Mouse (Mus musculus) liver, embryonic 14.5 days (tissue): ENCODE measurements around the gene Sh3tc1. TPM values are rescaled to one million over a fixed set of nuclear protein-coding genes. Genes with fewer than 3 reads are reported as not detected.

Experiments used
- ATAC-seq: fragments of 200-750 bp; cut with Nextera tagmentation; 2 replicates; pipeline ENCODE4 v1.8.0; 2017; ENCODE audit warnings: moderate number of reproducible peaks, mild to moderate bottlenecking, moderate library complexity; ENCODE audit not compliant: insufficient read depth
- DNase-seq, 3 experiments: peaks; one replicate each; pipeline ENCODE4 v3.0.0-alpha.2; 2012 to 2013; ENCODE audit warnings: low read depth in 3 of 3, low spot score in 3 of 3
- H3K27ac ChIP-seq: fragments of 300-500 bp; sonication (generic); 2 replicates; pipeline ENCODE4 v1.5.1; 2014; ENCODE audit warnings: moderate library complexity, mild to moderate bottlenecking, control low read depth, inconsistent platforms
- H3K27me3 ChIP-seq: fragments of 300-500 bp; sonication (generic); 2 replicates; pipeline ENCODE4 v1.6.1; 2014; ENCODE audit warnings: mild to moderate bottlenecking, low read length, moderate library complexity; ENCODE audit not compliant: control insufficient read depth, insufficient read depth
- H3K36me3 ChIP-seq: fragments of 300-500 bp; sonication (generic); replicated peaks from 2 replicates; pipeline ENCODE4 v1.6.1; 2014; ENCODE audit warnings: low read depth; ENCODE audit not compliant: control insufficient read depth, insufficient read depth
- H3K4me1 ChIP-seq, 2 experiments: fragments of 200-500 bp in 1 of 2; fragments of 300-500 bp in 1 of 2; sonication (generic) in 1 of 2; replicated peaks; 2 replicates each; pipeline ENCODE4 v1.6.1; 2012 to 2014; ENCODE audit warnings: antibody characterized with exemption in 1 of 2, inconsistent platforms in 1 of 2, low read length in 1 of 2; ENCODE audit not compliant: control insufficient read depth in 2 of 2, insufficient read depth in 2 of 2
- H3K4me2 ChIP-seq: fragments of 300-500 bp; sonication (generic); 2 replicates; pipeline ENCODE4 v1.6.1; 2014; ENCODE audit warnings: low read depth, mild to moderate bottlenecking, control low read depth, moderate library complexity
- H3K4me3 ChIP-seq, 2 experiments: fragments of 200-500 bp in 1 of 2; fragments of 300-500 bp in 1 of 2; sonication (generic) in 1 of 2; 2 replicates each; pipeline ENCODE4 v1.5.1; 2012 to 2014; ENCODE audit warnings: low read depth in 2 of 2, low read length in 2 of 2, mild to moderate bottlenecking in 2 of 2, control low read depth in 1 of 2, inconsistent platforms in 1 of 2, moderate library complexity in 1 of 2; ENCODE audit not compliant: insufficient read depth in 1 of 2
- H3K9ac ChIP-seq: fragments of 300-500 bp; sonication (generic); replicated peaks from 2 replicates; pipeline ENCODE4 v1.6.1; 2014; ENCODE audit warnings: mild to moderate bottlenecking, control low read depth, moderate library complexity
- H3K9me3 ChIP-seq: fragments of 300-500 bp; sonication (generic); 2 replicates; pipeline ENCODE4 v1.6.1; 2016; ENCODE audit warnings: low read length, mixed read lengths; ENCODE audit not compliant: control insufficient read depth
- CTCF ChIP-seq: IDR thresholded peaks from 2 replicates; pipeline ENCODE4 v1.5.1; 2016; ENCODE audit warnings: antibody characterized with exemption, low read depth, control low read depth
- EP300 ChIP-seq: IDR thresholded peaks from 2 replicates; pipeline ENCODE4 v1.6.1; 2016; ENCODE audit warnings: antibody characterized with exemption, low read depth
- WGBS: fragments of 180-500 bp; shearing (Covaris S2); extraction: QIAGEN DNeasy Blood & Tissue Kit; methylation state at CpG from one replicate; pipeline ENCODE4 v1.1.7; 2014; ENCODE audit not compliant: insufficient replicate concordance; 5-methylcytosine and 5-hydroxymethylcytosine counted together
- polyA plus RNA-seq, 2 experiments: library from polyadenylated mRNA; depleted of rRNA in 1 of 2; stranded (reverse) in 1 of 2; unstranded in 1 of 2; fragments of >200 nt; fragmentation: Nextera tagmentation in 1 of 2; extraction: Ambion mirVana in 1 of 2; gene quantifications; 2 replicates each; pipeline versions ENCODE4 v1.2.1 to v1.2.3; 2012 to 2014

Gene Sh3tc1
- polyA plus RNA-seq, 2 experiments, result 0.93 to 1.8 TPM

DNA sequence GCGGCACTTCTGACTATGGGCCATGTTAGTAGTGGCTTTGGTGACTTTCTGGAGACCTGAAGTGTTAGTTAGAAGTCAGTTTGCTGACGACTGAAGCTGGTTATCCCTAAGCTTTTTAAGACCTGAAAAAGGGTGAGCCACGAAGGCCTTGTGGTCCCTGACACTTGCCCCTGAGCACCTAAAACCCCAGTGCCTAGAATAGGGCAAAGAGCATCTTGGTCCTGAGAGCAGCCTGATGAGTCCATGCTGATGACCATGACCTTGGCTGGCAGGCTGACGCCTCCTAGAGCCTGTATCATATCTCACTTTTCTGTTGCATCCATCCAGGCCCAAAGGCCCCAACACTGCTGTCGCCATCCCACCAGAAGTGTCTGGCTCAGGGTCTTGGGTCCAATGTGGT, 5.6 kb upstream of the Sh3tc1 start:
- Histone ChIP-seq H3K36me3 (no peaks in the 10 kb centered on the region), H3K4me1 (no peaks in the 10 kb centered on the region), H3K27me3 (no peaks in the 10 kb centered on the region), H3K9me3 (no peaks in the 10 kb centered on the region), H3K4me2 (no peak overlapping the region), H3K4me3 (no peak overlapping the region), H3K27ac (no peak overlapping the region), H3K9ac (no peak overlapping the region)
- TF ChIP-seq EP300 (no peak), CTCF (no peak)
- 64% methylated on average over 5 of the region's 5 CpGs for WGBS
- no peak for DNase-seq
- no peak for ATAC-seq

GRCm38 (mm10) chr5:35743990-35744722, 4.4 kb upstream of the Sh3tc1 start:
- ATAC-seq (no peak), DNase-seq (no peak)
- no peak overlapping the region for H3K4me2 ChIP-seq
- no peaks in the 10 kb centered on the region for H3K27me3 ChIP-seq
- TF ChIP-seq EP300, result no peak
- TF ChIP-seq CTCF, result no peak
- H3K4me3 ChIP-seq, result no peak overlapping the region
- H3K9ac ChIP-seq, result no peak overlapping the region
- H3K27ac ChIP-seq, result no peak overlapping the region
- no peaks in the 10 kb centered on the region for H3K36me3 ChIP-seq
- H3K4me1 ChIP-seq, result no peaks in the 10 kb centered on the region
- WGBS, result 55% methylated on average over 7 of the region's 7 CpGs
- no peaks in the 10 kb centered on the region for H3K9me3 ChIP-seq

DNA sequence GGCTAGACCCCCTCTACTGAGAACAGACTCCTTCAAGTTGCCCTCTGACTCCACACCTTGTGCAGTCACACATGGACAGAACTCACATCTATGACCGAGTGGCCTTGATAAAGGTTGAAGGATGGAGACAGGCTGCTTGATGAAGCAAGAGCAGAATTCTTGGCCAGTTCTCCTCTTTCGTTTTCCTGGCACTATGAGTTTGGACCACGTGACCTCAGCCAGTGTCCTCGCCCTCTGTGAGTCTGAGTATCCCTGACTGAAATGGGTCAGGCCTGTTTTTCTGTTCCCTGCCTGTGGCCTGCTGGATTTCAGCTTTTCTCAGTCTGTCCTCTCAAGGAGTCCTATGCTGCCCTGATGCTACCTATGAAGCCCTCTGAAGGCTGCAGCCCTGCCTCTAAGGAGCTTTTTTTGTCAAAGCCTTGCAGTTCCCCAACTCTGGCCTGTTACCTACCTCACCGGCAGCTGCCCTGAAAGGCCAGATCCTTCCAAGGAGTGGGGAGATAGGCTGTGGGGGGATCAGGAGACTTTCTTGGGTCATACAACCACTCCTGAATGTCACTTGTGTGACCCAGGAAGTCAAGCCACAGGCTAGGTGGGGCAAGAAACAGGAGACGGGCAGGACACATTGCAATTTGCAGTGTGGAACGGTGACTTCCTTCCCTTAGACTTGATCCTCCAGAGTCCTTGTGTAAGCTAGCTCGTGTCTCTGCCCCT, 3.6 kb upstream of the Sh3tc1 start:
- Histone ChIP-seq H3K27ac (no peak overlapping the region), H3K9me3 (no peaks in the 10 kb centered on the region), H3K9ac (no peak overlapping the region), H3K36me3 (no peaks in the 10 kb centered on the region), H3K4me1 (no peaks in the 10 kb centered on the region), H3K4me3 (no peak overlapping the region), H3K27me3 (no peaks in the 10 kb centered on the region), H3K4me2 (no peak overlapping the region)
- 48% methylated on average over 8 of the region's 8 CpGs for WGBS
- DNase-seq, result no peak
- TF ChIP-seq EP300, result no peak
- TF ChIP-seq CTCF, result no peak
- no peak for ATAC-seq

DNA sequence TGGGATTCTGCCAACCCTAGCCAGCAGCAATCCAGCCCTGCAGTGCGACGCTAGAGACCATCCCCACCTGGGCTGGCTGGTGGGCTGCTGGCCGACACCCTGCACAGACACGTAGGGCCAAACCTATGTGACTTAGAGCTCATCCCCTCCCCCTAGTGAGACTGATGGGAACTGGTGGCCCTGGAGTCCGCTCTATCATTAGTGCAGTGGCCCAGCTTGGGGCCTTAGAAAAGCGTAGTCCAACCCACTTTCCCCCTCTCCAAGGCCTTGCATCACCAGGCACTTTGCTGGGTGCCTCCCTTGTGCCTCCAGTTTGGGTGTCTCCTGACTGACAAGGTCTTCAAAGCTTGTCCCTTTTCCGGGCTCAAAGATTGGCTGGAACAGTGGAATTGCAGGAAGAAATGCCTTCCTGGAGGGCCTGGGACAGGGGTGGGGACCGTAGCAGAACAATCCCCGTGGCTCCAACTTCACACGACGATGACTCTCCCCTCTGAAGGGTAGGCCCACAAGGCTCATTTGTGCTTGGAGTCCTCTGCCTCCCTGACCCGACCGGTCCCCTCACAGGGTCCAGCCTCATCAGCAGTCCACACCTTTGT, 1.5 kb upstream of the Sh3tc1 start:
- no peak for DNase-seq
- no peak overlapping the region for H3K9ac ChIP-seq
- 48% methylated on average over 13 of the region's 13 CpGs for WGBS

DNA sequence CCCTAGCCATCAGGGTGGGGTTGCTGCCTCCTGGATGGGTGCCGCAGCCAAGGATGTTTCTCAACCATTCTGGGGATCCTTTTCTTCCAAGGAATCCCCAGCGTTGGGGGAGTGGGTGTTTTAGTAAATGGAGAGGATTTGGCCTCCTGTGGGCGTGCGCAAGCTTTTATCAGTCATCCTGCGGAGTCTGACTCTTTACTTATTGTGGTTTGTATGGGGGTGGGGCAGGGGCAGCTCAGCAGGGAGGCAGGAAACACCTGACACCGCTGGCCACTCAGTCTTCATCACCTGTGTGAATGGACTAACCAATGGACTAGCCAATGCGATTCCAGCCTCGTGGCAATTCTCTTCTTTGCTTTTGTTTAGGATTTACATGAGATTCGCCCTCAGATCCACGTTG, 929 bp upstream of the Sh3tc1 start:
- no peak for DNase-seq
- Histone ChIP-seq H3K9me3 (no peaks in the 10 kb centered on the region), H3K36me3 (no peaks in the 10 kb centered on the region), H3K27me3 (no peaks in the 10 kb centered on the region), H3K4me2 (no peak overlapping the region), H3K27ac (no peak overlapping the region), H3K4me3 (no peak overlapping the region), H3K4me1 (no peaks in the 10 kb centered on the region), H3K9ac (no peak overlapping the region)
- no peak for TF ChIP-seq EP300
- no peak for ATAC-seq
- 7% methylated on average over 10 of the region's 10 CpGs for WGBS

More for the DNA sequence above, 1.5 kb upstream of the Sh3tc1 start:
- ATAC-seq, result no peak
- Histone ChIP-seq H3K4me1 (no peaks in the 10 kb centered on the region), H3K36me3 (no peaks in the 10 kb centered on the region), H3K9me3 (no peaks in the 10 kb centered on the region), H3K4me2 (no peak overlapping the region), H3K27ac (no peak overlapping the region), H3K4me3 (no peak overlapping the region), H3K27me3 (no peaks in the 10 kb centered on the region)
- no peak for TF ChIP-seq CTCF
- TF ChIP-seq EP300, result no peak
